Mouse (Mus musculus) thymus, adult 2 months (tissue): ENCODE results near the gene Hoxb7. TPM values are rescaled to one million over a fixed set of nuclear protein-coding genes. Genes with fewer than 3 reads are reported as not detected.
A peak's percentile ranks its signal among the peaks of the same experiment; 100 is the strongest.

ENCODE experiments used
- DNase-seq: peaks from one replicate; pipeline ENCODE4 v3.0.0; 2021
- H3K27ac ChIP-seq: fragments of 200-500 bp; 2 replicates; pipeline ENCODE4 v1.5.1; 2012; ENCODE audit warnings: low read length, control low read depth; ENCODE audit not compliant: control insufficient read depth, insufficient read depth
- H3K27me3 ChIP-seq: fragments of 200-500 bp; 2 replicates; pipeline ENCODE4 v1.6.1; 2012; ENCODE audit warnings: mild to moderate bottlenecking, low read length, moderate library complexity, mixed read lengths; ENCODE audit not compliant: control insufficient read depth, insufficient read depth
- H3K36me3 ChIP-seq: fragments of 200-500 bp; 2 replicates; pipeline ENCODE4 v1.6.1; 2012; ENCODE audit warnings: mild to moderate bottlenecking, low read length, moderate library complexity; ENCODE audit not compliant: control insufficient read depth, insufficient read depth
- H3K4me1 ChIP-seq: fragments of 200-500 bp; replicated peaks from 2 replicates; pipeline ENCODE4 v1.6.1; 2012; ENCODE audit warnings: low read length; ENCODE audit not compliant: control insufficient read depth, insufficient read depth
- H3K4me3 ChIP-seq: fragments of 200-500 bp; 2 replicates; pipeline ENCODE4 v1.5.1; 2012; ENCODE audit warnings: mild to moderate bottlenecking, low read length, control low read depth, moderate library complexity; ENCODE audit not compliant: control insufficient read depth, insufficient read depth
- CTCF ChIP-seq: fragments of 200-500 bp; IDR thresholded peaks from 2 replicates; pipeline ENCODE4 v1.5.1; 2012; ENCODE audit warnings: mild to moderate bottlenecking, control low read depth, low read length, moderate library complexity, borderline replicate concordance; ENCODE audit not compliant: control insufficient read depth, poor library complexity, insufficient read depth; ENCODE audit errors: extremely low read depth
- POLR2A ChIP-seq: fragments of 200-500 bp; IDR thresholded peaks from 2 replicates; pipeline ENCODE4 v1.6.1; 2012; ENCODE audit warnings: mild to moderate bottlenecking, low read length, control low read depth, moderate library complexity; ENCODE audit not compliant: control insufficient read depth, poor library complexity, insufficient read depth; ENCODE audit errors: extremely low read depth
- WGBS: fragments of 180-500 bp; shearing (Covaris S2); methylation state at CpG from one replicate; pipeline ENCODE4 v1.1.7; 2018; 5-methylcytosine and 5-hydroxymethylcytosine counted together
- polyA plus RNA-seq: library from polyadenylated mRNA; depleted of rRNA; stranded (reverse); fragments of >200 nt; gene quantifications from 2 replicates; pipeline ENCODE4 v1.2.3, GENCODE M21; 2012

The Hoxb7 gene
- polyA plus RNA-seq, 1 experiment = 0.09 TPM

GRCm38 (mm10) chr11:96268031-96268745, 18.2 kb upstream of the Hoxb7 start:
- H3K27ac ChIP-seq = no peak overlapping the region
- H3K36me3 ChIP-seq = no peaks in the 10 kb centered on the region
- no peak overlapping the region for H3K4me3 ChIP-seq
- peaks cover 54% of the 10 kb centered on the region for H3K27me3 ChIP-seq
- WGBS = 56% methylated on average over 1 of the region's 1 CpGs
- no peak for DNase-seq
- no peak for TF ChIP-seq CTCF
- no peak for TF ChIP-seq POLR2A
- H3K4me1 ChIP-seq = no peaks in the 10 kb centered on the region; the same call in 1 of the 2 replicates

GRCm38 (mm10) chr11:96269869-96270268, 16.6 kb upstream of the Hoxb7 start:
- H3K36me3 ChIP-seq = no peaks in the 10 kb centered on the region
- no peak for DNase-seq
- H3K4me1 ChIP-seq = no peaks in the 10 kb centered on the region; the same call in 1 of the 2 replicates
- WGBS = 5% methylated on average over 19 of the region's 19 CpGs
- peaks cover 47% of the 10 kb centered on the region for H3K27me3 ChIP-seq
- no peak overlapping the region for H3K4me3 ChIP-seq
- TF ChIP-seq CTCF = no peak
- no peak for TF ChIP-seq POLR2A
- no peak overlapping the region for H3K27ac ChIP-seq

GRCm38 (mm10) chr11:96270996-96271540, 15.4 kb upstream of the Hoxb7 start, which contains the start of gene Hoxb9:
TSS of gene Hoxb9 (plus strand) at chr11:96271457.
- H3K27me3 ChIP-seq = peaks cover 46% of the 10 kb centered on the region

GRCm38 (mm10) chr11:96271541-96272011, 14.8 kb upstream of the Hoxb7 start:
- Histone ChIP-seq H3K27me3 (peaks cover 47% of the 10 kb centered on the region), H3K4me3 (no peak overlapping the region), H3K36me3 (no peaks in the 10 kb centered on the region), H3K4me1 (no peaks in the 10 kb centered on the region; the same call in 1 of the 2 replicates), H3K27ac (no peak overlapping the region)
- DNase-seq = no peak
- TF ChIP-seq CTCF (0 out of 2 replicates have a peak, but pooled peaks have one; percentile 20), POLR2A (no peak)
- WGBS = 1% methylated on average over 52 of the region's 52 CpGs

More at GRCm38 (mm10) chr11:96270996-96271540, 15.4 kb upstream of the Hoxb7 start, which contains the start of gene Hoxb9:
- DNase-seq = no peak
- 3% methylated on average over 40 of the region's 40 CpGs for WGBS
- no peak for TF ChIP-seq POLR2A
- no peak for TF ChIP-seq CTCF
- no peaks in the 10 kb centered on the region for H3K36me3 ChIP-seq
- H3K4me1 ChIP-seq = no peaks in the 10 kb centered on the region; the same call in 1 of the 2 replicates
- H3K27ac ChIP-seq = no peak within 1 kb of the TSS
- H3K4me3 ChIP-seq = no peak within 1 kb of the TSS

GRCm38 (mm10) chr11:96272024-96272921, 14.2 kb upstream of the Hoxb7 start:
- Histone ChIP-seq H3K27me3 (peaks cover 49% of the 10 kb centered on the region), H3K27ac (no peak overlapping the region), H3K4me3 (no peak overlapping the region), H3K36me3 (no peaks in the 10 kb centered on the region), H3K4me1 (no peaks in the 10 kb centered on the region; the same call in 1 of the 2 replicates)
- 4% methylated on average over 58 of the region's 58 CpGs for WGBS
- DNase-seq = no peak
- TF ChIP-seq POLR2A = no peak
- TF ChIP-seq CTCF = no peak

- peaks cover 46% of the 10 kb centered on the region for H3K27me3 ChIP-seq
- TF ChIP-seq CTCF (no peak), POLR2A (no peak)
- 64% methylated on average over 10 of the region's 10 CpGs for WGBS
- H3K4me3 ChIP-seq = no peak overlapping the region
- H3K4me1 ChIP-seq = no peaks in the 10 kb centered on the region; the same call in 1 of the 2 replicates
- no peak overlapping the region for H3K27ac ChIP-seq
- H3K36me3 ChIP-seq = no peaks in the 10 kb centered on the region
- DNase-seq = no peak
These were observed 12.0 kb upstream of the Hoxb7 start for GRCm38 (mm10) chr11:96274428-96274827.

- H3K4me3 ChIP-seq = no peak overlapping the region
- no peak for DNase-seq
- H3K27me3 ChIP-seq = peaks cover 42% of the 10 kb centered on the region
- WGBS = 29% methylated on average over 4 of the region's 4 CpGs
- no peaks in the 10 kb centered on the region for H3K36me3 ChIP-seq
- H3K27ac ChIP-seq = no peak overlapping the region
- H3K4me1 ChIP-seq = no peaks in the 10 kb centered on the region; the same call in 1 of the 2 replicates
- TF ChIP-seq CTCF = no peak
These were observed 10.5 kb upstream of the Hoxb7 start for GRCm38 (mm10) chr11:96275896-96276295.
